Mouse (Mus musculus): ENCODE data around the gene Olfr816.
"Not testable (repeated sequence)": the region's sequence is repeated elsewhere in the genome, so short reads cannot be mapped to it uniquely, and the experiment has no call there.

Gene Olfr816

GRCm38 (mm10) chr10:129915497-129915896 lies at the start of gene Olfr816:
TSS of gene Olfr816 (minus strand) at chr10:129915597.
- no peak for DNase-seq

GRCm38 (mm10) chr10:129949000-129949399 lies 33.6 kb upstream of the Olfr816 start, which contains the start of gene Olfr818:
TSS of gene Olfr818 (minus strand) at chr10:129949100.
- no peak for DNase-seq

- DNase-seq, result not testable (repeated sequence)
Observed at GRCm38 (mm10) chr10:129905767-129906166, 9.6 kb downstream of the Olfr816 start, which contains the start of gene Olfr815. TSS of gene Olfr815 (minus strand) at chr10:129905867.

GRCm38 (mm10) chr10:129885934-129886333 lies 29.5 kb downstream of the Olfr816 start:
- DNase-seq, result no peak

DNA sequence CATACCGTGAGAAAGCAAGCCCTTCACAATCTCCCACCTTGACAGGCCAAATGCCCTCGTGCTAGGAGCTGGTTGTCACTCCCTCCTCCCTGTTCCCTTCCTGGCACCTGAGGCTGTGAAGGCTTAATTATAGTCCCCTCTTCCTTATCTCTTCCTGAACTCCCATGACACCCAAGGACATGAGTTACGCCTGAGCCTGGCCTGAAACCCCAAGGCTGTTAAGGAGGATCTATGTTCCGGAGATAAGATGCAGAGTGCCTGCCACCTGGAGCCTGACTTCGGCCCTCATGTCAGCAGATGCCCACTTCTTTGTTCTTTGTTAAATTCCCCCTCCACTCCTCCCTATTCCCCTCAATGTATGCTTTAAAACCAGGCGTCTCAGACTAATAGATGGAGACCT lies 29.9 kb downstream of the Olfr816 start:
- DNase-seq, result not testable (repeated sequence)

- not testable (repeated sequence) for DNase-seq
Observed at GRCm38 (mm10) chr10:129879751-129880150, 35.6 kb downstream of the Olfr816 start, which contains the start of gene Olfr814. TSS of gene Olfr814 (minus strand) at chr10:129879851.
